Mouse (Mus musculus) intestine, postnatal 0 days (tissue): ENCODE data around the gene Polr2g. TPM values are rescaled to one million over a fixed set of nuclear protein-coding genes. Genes with fewer than 3 reads are reported as not detected.

Experiments used
- ATAC-seq: fragments of 200-750 bp; cut with Nextera tagmentation; 2 replicates; pipeline ENCODE4 v1.8.0; 2017; ENCODE audit warnings: mild to moderate bottlenecking, moderate TSS enrichment, moderate library complexity
- H3K27ac ChIP-seq: fragments of 300-500 bp; sonication (generic); 2 replicates; pipeline ENCODE4 v1.5.1; 2014; ENCODE audit warnings: mild to moderate bottlenecking, low read depth, low read length, moderate library complexity
- H3K27me3 ChIP-seq: fragments of 300-500 bp; sonication (generic); replicated peaks from 2 replicates; pipeline ENCODE4 v1.6.1; 2014; ENCODE audit warnings: low read length, mixed read lengths; ENCODE audit not compliant: control insufficient read depth, insufficient read depth
- H3K36me3 ChIP-seq: fragments of 300-500 bp; sonication (generic); 2 replicates; pipeline ENCODE4 v1.6.1; 2014; ENCODE audit warnings: mild to moderate bottlenecking, moderate library complexity; ENCODE audit not compliant: control insufficient read depth, insufficient read depth
- H3K4me1 ChIP-seq: fragments of 300-500 bp; sonication (generic); replicated peaks from 2 replicates; pipeline ENCODE4 v1.6.1; 2014; ENCODE audit warnings: antibody characterized with exemption, low read length, mixed read lengths; ENCODE audit not compliant: control insufficient read depth, insufficient read depth
- H3K4me2 ChIP-seq: fragments of 300-500 bp; sonication (generic); replicated peaks from 2 replicates; pipeline ENCODE4 v1.6.1; 2014; ENCODE audit warnings: low read depth, mild to moderate bottlenecking, moderate library complexity
- H3K4me3 ChIP-seq: fragments of 300-500 bp; sonication (generic); 2 replicates; pipeline ENCODE4 v1.5.1; 2014; ENCODE audit warnings: low read depth, low read length
- H3K9ac ChIP-seq: fragments of 300-500 bp; sonication (generic); 2 replicates; pipeline ENCODE4 v1.6.1; 2014; ENCODE audit warnings: mild to moderate bottlenecking, low read depth, low read length
- H3K9me3 ChIP-seq: fragments of 300-500 bp; sonication (generic); 2 replicates; pipeline ENCODE4 v1.6.1; 2016; ENCODE audit warnings: mixed run types; ENCODE audit not compliant: control insufficient read depth
- CTCF ChIP-seq: sonication (generic); IDR thresholded peaks from 2 replicates; pipeline ENCODE4 v1.5.1; 2016; ENCODE audit warnings: low read depth, mild to moderate bottlenecking, control low read depth, antibody characterized with exemption, moderate library complexity
- WGBS: fragments of 180-500 bp; shearing (Covaris S2); extraction: QIAGEN DNeasy Blood & Tissue Kit; methylation state at CpG from one replicate; pipeline ENCODE4 v1.1.7; 2014; 5-methylcytosine and 5-hydroxymethylcytosine counted together
- polyA plus RNA-seq: library from polyadenylated mRNA; unstranded; fragments of >200 nt; fragmentation: Nextera tagmentation; extraction: Ambion mirVana; gene quantifications from 2 replicates; pipeline ENCODE4 v1.2.1, GENCODE M21; 2015

Polr2g gene
- polyA plus RNA-seq, 1 experiment from 2014 or later, result 114 TPM

DNA sequence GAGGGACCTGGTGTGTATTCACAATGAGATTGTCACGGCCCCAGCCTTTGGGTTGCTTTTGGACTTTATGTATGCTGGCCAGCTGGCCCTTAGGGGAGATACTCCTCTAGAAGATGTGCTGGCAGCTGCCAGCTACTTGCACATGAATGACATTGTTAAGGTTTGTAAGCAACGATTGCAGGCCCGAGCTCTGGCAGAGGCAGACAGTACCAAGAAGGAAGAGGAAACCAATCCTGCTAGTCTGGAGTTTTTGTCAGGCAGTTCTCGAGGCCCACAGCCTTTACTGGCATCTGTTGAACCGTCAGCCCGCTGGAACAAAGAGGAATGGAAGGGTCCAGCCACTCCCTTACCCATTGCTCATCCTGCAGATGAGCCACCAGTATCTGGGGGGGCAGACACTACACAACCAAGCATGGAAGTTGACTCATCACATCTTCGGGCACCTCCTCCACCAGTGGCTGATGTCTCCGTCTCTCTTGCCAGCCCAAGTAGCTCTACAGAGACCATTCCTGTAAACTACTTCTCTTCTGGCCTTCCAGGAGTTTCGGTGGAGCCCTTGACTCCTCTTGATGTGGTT, 4.9 kb upstream of the Polr2g start:
- ATAC-seq, result no peak
- H3K9me3 ChIP-seq, result no peaks in the 10 kb centered on the region
- peak overlapping the region; percentile 77 for H3K4me2 ChIP-seq
- peaks cover 15% of the 10 kb centered on the region for H3K36me3 ChIP-seq
- no peaks in the 10 kb centered on the region for H3K4me1 ChIP-seq
- no peaks in the 10 kb centered on the region for H3K27me3 ChIP-seq
- no peak overlapping the region for H3K4me3 ChIP-seq
- WGBS, result 92% methylated on average over 9 of the region's 9 CpGs
- no peak for TF ChIP-seq CTCF
- no peak overlapping the region for H3K9ac ChIP-seq
- H3K27ac ChIP-seq, result 0 out of 2 replicates have a peak overlapping the region, but pooled peaks have one; percentile 63

DNA sequence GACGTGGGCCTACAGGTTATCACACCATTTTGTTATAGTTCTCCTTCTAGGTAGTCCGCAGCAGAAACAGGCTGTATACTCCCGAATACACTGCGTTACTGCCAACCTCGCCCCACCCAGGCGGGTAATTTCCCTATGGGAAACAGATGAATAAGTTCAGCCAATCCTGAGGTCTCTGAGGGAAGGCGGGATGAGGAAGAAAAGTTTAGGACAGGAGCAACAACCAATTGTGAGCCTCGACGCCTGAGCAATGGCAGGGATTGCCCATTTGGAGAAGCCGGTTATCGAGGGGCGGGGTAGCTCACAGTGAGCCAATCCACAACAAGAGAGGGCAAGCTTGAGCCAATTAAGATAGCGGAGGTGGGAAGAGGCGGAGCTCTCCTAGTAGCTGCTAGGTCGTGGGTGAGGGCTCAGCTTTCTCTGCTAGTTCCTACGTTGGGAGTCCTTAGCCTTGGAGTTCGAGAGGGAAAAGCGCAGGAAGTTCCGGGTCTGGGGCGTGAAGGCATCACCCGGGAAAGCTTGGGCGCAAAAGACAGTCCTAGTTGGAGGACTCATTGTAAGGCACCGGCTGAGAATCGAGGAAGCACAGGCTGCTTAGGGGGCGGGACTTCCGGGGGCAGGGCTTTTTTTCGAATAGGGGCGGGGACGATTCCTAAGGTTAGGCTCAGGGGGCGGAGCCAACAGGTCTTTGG, 3.9 kb upstream of the Polr2g start, which contains the start of gene Zbtb3:
Zbtb3 (plus strand) TSS at position 426 of the 692 bp plus-strand sequence.
- TF ChIP-seq CTCF, result no peak
- no peaks in the 10 kb centered on the region for H3K27me3 ChIP-seq
- H3K4me1 ChIP-seq, result 0 out of 2 replicates have a peak, but pooled peaks cover under 1% of the 10 kb centered on the region
- ATAC-seq, result peak; percentile 98
- no peaks in the 10 kb centered on the region for H3K9me3 ChIP-seq
- peak within 1 kb of the TSS; percentile 63; the same call in 1 of the 2 replicates for H3K27ac ChIP-seq
- peaks cover 7% of the 10 kb centered on the region; the same call in 1 of the 2 replicates for H3K36me3 ChIP-seq
- no peak within 1 kb of the TSS for H3K9ac ChIP-seq
- H3K4me2 ChIP-seq, result peak within 1 kb of the TSS; percentile 77
- peak within 1 kb of the TSS; percentile 49 for H3K4me3 ChIP-seq
- under 1% methylated on average over 30 of the region's 30 CpGs for WGBS

DNA sequence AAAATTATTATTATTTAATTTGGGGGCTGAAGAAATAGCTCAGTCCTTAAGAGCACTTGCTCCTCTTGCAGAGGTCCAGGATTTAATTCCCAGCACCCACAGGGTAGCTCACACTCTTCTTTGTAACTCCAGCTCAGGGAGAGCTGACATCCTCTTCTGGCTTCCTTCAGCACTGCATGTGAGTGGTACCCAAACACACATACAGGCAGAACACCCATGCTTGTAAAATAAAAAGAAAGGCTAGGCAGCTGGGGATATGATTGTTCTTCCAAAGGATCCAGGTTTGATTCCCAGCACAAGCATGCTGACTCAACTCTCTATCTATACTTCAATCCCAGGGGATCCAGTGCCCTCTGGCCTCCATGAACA, 554 bp upstream of the Polr2g start:
- Histone ChIP-seq H3K4me2 (peak overlapping the region; percentile 81), H3K9ac (no peak overlapping the region), H3K9me3 (no peaks in the 10 kb centered on the region), H3K4me1 (0 out of 2 replicates have a peak, but pooled peaks cover 4% of the 10 kb centered on the region), H3K27ac (no peak overlapping the region), H3K36me3 (peaks cover 17% of the 10 kb centered on the region), H3K4me3 (peak overlapping the region; percentile 69), H3K27me3 (no peaks in the 10 kb centered on the region)
- TF ChIP-seq CTCF, result peak; percentile 21; the same call in 1 of the 2 replicates
- ATAC-seq, result no peak

DNA sequence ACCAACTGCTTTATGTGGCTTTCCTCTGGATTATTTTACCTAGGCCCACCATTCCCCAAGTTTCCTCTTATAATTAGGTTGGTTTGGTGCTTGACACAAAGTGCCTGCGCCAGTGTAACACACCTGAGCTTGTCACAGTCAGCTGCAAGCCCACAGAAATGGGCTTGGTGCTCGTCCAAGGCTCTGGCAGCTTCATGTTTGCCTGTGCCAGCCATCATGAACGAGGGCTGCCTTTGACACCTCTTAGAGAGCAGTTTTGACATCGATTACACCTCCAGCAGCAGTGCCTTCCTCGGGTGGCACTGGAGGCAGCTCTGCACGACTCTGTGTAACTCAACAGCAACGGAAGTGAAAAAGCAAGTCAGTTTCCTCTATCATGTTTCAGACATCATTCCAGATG, 8.2 kb downstream of the Polr2g start:
- WGBS, result 86% methylated on average over 7 of the region's 7 CpGs
- Histone ChIP-seq H3K27me3 (no peaks in the 10 kb centered on the region), H3K9me3 (no peaks in the 10 kb centered on the region), H3K4me1 (no peaks in the 10 kb centered on the region), H3K9ac (no peak overlapping the region), H3K4me3 (no peak overlapping the region), H3K4me2 (no peak overlapping the region), H3K36me3 (peaks cover 26% of the 10 kb centered on the region), H3K27ac (no peak overlapping the region)
- TF ChIP-seq CTCF, result no peak
- ATAC-seq, result no peak

DNA sequence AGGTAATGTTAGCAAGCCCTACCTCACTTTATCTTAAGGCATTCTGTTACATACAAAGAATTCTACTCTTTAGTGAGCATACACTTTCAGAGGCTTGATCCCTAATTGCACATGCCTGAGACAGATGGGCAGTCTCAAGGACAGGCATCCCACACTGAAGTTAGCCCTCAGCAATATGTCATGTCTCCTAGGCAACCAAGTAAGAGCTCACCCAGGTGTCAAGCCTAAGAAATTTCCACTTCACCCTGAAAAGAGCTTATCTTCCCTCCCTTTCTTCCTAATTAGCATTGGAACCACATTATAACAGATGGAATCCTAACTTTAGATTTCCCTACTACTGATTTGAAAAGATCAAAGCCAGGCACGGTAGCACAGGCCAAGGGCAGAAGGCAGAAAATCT, 9.2 kb downstream of the Polr2g start:
- H3K27me3 ChIP-seq, result no peaks in the 10 kb centered on the region
- H3K9me3 ChIP-seq, result no peaks in the 10 kb centered on the region
- no peak overlapping the region for H3K27ac ChIP-seq
- ATAC-seq, result no peak
- no peak overlapping the region for H3K4me3 ChIP-seq
- TF ChIP-seq CTCF, result no peak
- peaks cover 16% of the 10 kb centered on the region for H3K36me3 ChIP-seq
- no peak overlapping the region for H3K4me2 ChIP-seq
- 61% methylated on average over 1 of the region's 1 CpGs for WGBS
- H3K4me1 ChIP-seq, result no peaks in the 10 kb centered on the region
- no peak overlapping the region for H3K9ac ChIP-seq

DNA sequence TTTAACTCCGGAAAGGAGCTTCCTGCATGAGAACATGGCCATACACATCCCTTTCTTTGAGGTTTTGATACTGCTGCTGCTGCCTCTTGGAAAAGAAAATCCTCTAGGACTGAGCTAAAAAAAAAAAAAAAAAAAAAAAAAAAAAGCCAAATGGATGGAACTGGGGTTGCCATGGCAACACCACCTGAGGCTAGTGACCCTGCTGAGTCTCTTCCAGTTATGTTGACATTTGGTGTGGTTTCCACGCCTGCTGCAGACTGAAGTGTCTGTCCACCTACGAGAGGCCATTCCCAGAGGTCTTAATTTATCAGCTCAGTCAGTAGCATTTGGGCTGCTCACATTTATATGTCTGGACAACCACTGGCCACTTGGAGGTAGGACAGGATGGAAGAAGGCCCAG, 9.9 kb downstream of the Polr2g start:
- H3K4me1 ChIP-seq, result no peaks in the 10 kb centered on the region
- no peak overlapping the region for H3K4me2 ChIP-seq
- TF ChIP-seq CTCF, result no peak
- ATAC-seq, result no peak
- no peaks in the 10 kb centered on the region for H3K27me3 ChIP-seq
- H3K9me3 ChIP-seq, result no peaks in the 10 kb centered on the region
- WGBS, result 38% methylated on average over 3 of the region's 3 CpGs
- no peak overlapping the region for H3K4me3 ChIP-seq
- H3K36me3 ChIP-seq, result peaks cover 12% of the 10 kb centered on the region
- no peak overlapping the region for H3K9ac ChIP-seq
- H3K27ac ChIP-seq, result no peak overlapping the region
